In genomic region chr5:65130528-65131210, GRCm38 (mm10) we compare ENCODE assay signal across 8 mouse cellular contexts. TPM values are rescaled to one million over a fixed set of nuclear protein-coding genes. Genes with fewer than 3 reads are reported as not detected.
DNase-seq lines count a peak whose midpoint lies in the region; ATAC-seq and TF ChIP-seq lines count a peak whose summit lies in the region.

No protein-coding gene starts in this region.

- 34% methylated on average over 12 of the region's 12 CpGs for WGBS in heart, adult 2 months
- WGBS in forebrain, embryonic 16.5 days, result under 1% methylated on average over 12 of the region's 12 CpGs
- 3% methylated on average over 12 of the region's 12 CpGs for WGBS in limb, embryonic 11.5 days

- H3K27me3 ChIP-seq in heart, adult 2 months (ENCODE audit: control insufficient read depth, insufficient read depth, low read length), result no peaks in the 10 kb centered on the region
- no peaks in the 10 kb centered on the region for H3K27me3 ChIP-seq in forebrain, embryonic 16.5 days (replicated peaks; ENCODE audit: control insufficient read depth, insufficient read depth, low read length)
- H3K27me3 ChIP-seq in limb, embryonic 11.5 days (ENCODE audit: control insufficient read depth, insufficient read depth, low read length), result no peaks in the 10 kb centered on the region

- no peak overlapping the region for H3K9ac ChIP-seq in heart, adult 2 months (ENCODE audit: low read depth, low read length)
- peak overlapping the region; percentile 83 for H3K9ac ChIP-seq in forebrain, embryonic 16.5 days (replicated peaks; ENCODE audit: low read depth, low read length)
- peak overlapping the region; percentile 1; the same call in 1 of the 2 replicates for H3K9ac ChIP-seq in limb, embryonic 11.5 days (ENCODE audit: low read length)

- no peak for TF ChIP-seq EP300 in heart, adult 2 months (IDR thresholded peaks at IDR 0.05; ENCODE audit: insufficient read depth, low read depth, low read length)

- no peak for TF ChIP-seq CTCF in heart, adult 2 months (IDR thresholded peaks at IDR 0.05)

- H3K4me1 ChIP-seq in heart, adult 2 months (ENCODE audit: control insufficient read depth, insufficient read depth, low read length), result peaks cover 2% of the 10 kb centered on the region
- peaks cover 19% of the 10 kb centered on the region for H3K4me1 ChIP-seq in forebrain, embryonic 16.5 days (replicated peaks; ENCODE audit: control insufficient read depth, insufficient read depth, low read length)
- no peaks in the 10 kb centered on the region for H3K4me1 ChIP-seq in limb, embryonic 11.5 days (ENCODE audit: control insufficient read depth, insufficient read depth, low read length)

- DNase-seq in heart, adult 2 months, result no peak
- no peak for DNase-seq in heart, postnatal 14 days
- peak; percentile 51 for DNase-seq in ZHBTc4 (ENCODE audit: low read depth, low spot score)
- DNase-seq in limb, embryonic 11.5 days (ENCODE audit: low spot score), result peak; percentile 55
- DNase-seq in retina, postnatal 1 day, result peak; percentile 79
- DNase-seq in urinary bladder, postnatal 14 days (ENCODE audit: low spot score), result no peak

- TF ChIP-seq POLR2A in heart, adult 2 months (IDR thresholded peaks at IDR 0.05; ENCODE audit: insufficient read depth, low read depth, low read length), result no peak

- intact Hi-C loops in heart, adult 2 months (cut with DNase I), result no loop called here
- intact Hi-C loops in heart, postnatal 14 days (cut with DNase I), result no loop called here

- H3K27ac ChIP-seq in heart, adult 2 months, result no peak overlapping the region
- peak overlapping the region; percentile 84 for H3K27ac ChIP-seq in forebrain, embryonic 16.5 days (ENCODE audit: low read length)
- no peak overlapping the region for H3K27ac ChIP-seq in limb, embryonic 11.5 days (replicated peaks; ENCODE audit: low read depth, low read length)

- H3K36me3 ChIP-seq in heart, adult 2 months (ENCODE audit: control insufficient read depth, insufficient read depth, low read length), result peaks cover 2% of the 10 kb centered on the region; the same call in 1 of the 2 replicates
- no peaks in the 10 kb centered on the region for H3K36me3 ChIP-seq in forebrain, embryonic 16.5 days (ENCODE audit: control insufficient read depth, insufficient read depth)
- no peaks in the 10 kb centered on the region for H3K36me3 ChIP-seq in limb, embryonic 11.5 days (ENCODE audit: control insufficient read depth, insufficient read depth, low read length)

- peak overlapping the region; percentile 10; the same call in 1 of the 2 replicates for H3K4me3 ChIP-seq in heart, adult 2 months
- peak overlapping the region; percentile 77 for H3K4me3 ChIP-seq in forebrain, embryonic 16.5 days (replicated peaks; ENCODE audit: low read length)
- peak overlapping the region; percentile 26 for H3K4me3 ChIP-seq in limb, embryonic 11.5 days (ENCODE audit: low read depth, low read length)

- H3K4me2 ChIP-seq in forebrain, embryonic 16.5 days (ENCODE audit: low read length), result peak overlapping the region; percentile 72
- peak overlapping the region; percentile 65 for H3K4me2 ChIP-seq in limb, embryonic 11.5 days (ENCODE audit: low read depth, severe bottlenecking)

- H3K9me3 ChIP-seq in forebrain, embryonic 16.5 days (ENCODE audit: control insufficient read depth, low read length), result no peaks in the 10 kb centered on the region
- H3K9me3 ChIP-seq in limb, embryonic 11.5 days (ENCODE audit: control insufficient read depth, low read length), result no peaks in the 10 kb centered on the region

- peaks cover 9% of the 10 kb centered on the region for H3K79me2 ChIP-seq in heart, adult 2 months (replicated peaks; ENCODE audit: control insufficient read depth, insufficient read depth, low read length)

- peak; percentile 95 for ATAC-seq in forebrain, embryonic 16.5 days
- ATAC-seq in limb, embryonic 11.5 days (ENCODE audit: insufficient number of reproducible peaks, low FRiP score, low TSS enrichment, low read depth), result no peak; the same call in 1 of the 2 replicates
- no peak for ATAC-seq in granulocyte monocyte progenitor cell, adult 5-6 weeks (replicated peaks; ENCODE audit: poor library complexity, severe bottlenecking)

RNA-seq across cellular contexts. Expression of gene Klhl5, which starts 23.3 kb away (rescaled TPM):
- total RNA-seq in heart, adult 2 months (2021), result 10 to 100 TPM; 12.9 to 15.3 TPM
- 10.8 and 18.8 TPM in 2 replicates for polyA plus RNA-seq in heart, adult 2 months (2012; rRNA removed)
- 10 to 100 TPM; 15.6 to 18.2 TPM for total RNA-seq in heart, postnatal 14 days (2021)
- polyA plus RNA-seq in forebrain, embryonic 16.5 days (2015; fragmentation: Nextera tagmentation; extraction: Ambion mirVana), result 63.5 and 67.3 TPM in 2 replicates
- polyA plus RNA-seq in limb, embryonic 11.5 days (2014; fragmentation: Nextera tagmentation; extraction: Ambion mirVana), result 15.5 and 16.1 TPM in 2 replicates
- 96.8 and 101 TPM in 2 replicates for total RNA-seq in granulocyte monocyte progenitor cell, adult 5-6 weeks (2014; fragmentation: Nextera tagmentation)
- total RNA-seq in granulocyte monocyte progenitor cell, adult 5-6 weeks (2017), result 73.9 and 75.1 TPM in 2 replicates

RNA-seq across cellular contexts. Expression of gene Tmem156, which starts 38.7 kb away (rescaled TPM):
- under 1 TPM in 1 of 2 experiments, not detected in 1; 0.27 TPM for total RNA-seq in heart, adult 2 months (2021)
- not detected in 2 replicates for polyA plus RNA-seq in heart, adult 2 months (2012; rRNA removed)
- under 1 TPM in 1 of 2 experiments, not detected in 1; 0.73 TPM for total RNA-seq in heart, postnatal 14 days (2021)
- 0.22 TPM in 1 of 2 replicates, not detected in the other for polyA plus RNA-seq in forebrain, embryonic 16.5 days (2015; fragmentation: Nextera tagmentation; extraction: Ambion mirVana)
- polyA plus RNA-seq in limb, embryonic 11.5 days (2014; fragmentation: Nextera tagmentation; extraction: Ambion mirVana), result 0.16 and 0.20 TPM in 2 replicates
- 38.6 and 42.1 TPM in 2 replicates for total RNA-seq in granulocyte monocyte progenitor cell, adult 5-6 weeks (2014; fragmentation: Nextera tagmentation)
- total RNA-seq in granulocyte monocyte progenitor cell, adult 5-6 weeks (2017), result 49.4 and 62.3 TPM in 2 replicates

Comparison
In these comparisons a context has a peak if more than half of its experiments do, and no peak if none do; other contexts are left out.
1. DNase-seq: peak in ZHBTc4 (single experiment), limb, embryonic 11.5 days (single experiment) and retina, postnatal 1 day (single experiment); none in heart, adult 2 months (0 of 2), heart, postnatal 14 days (0 of 2) and urinary bladder, postnatal 14 days (single experiment).
2. H3K4me3 ChIP-seq: peak in every context shown above with its lines; median percentile 77 in forebrain, embryonic 16.5 days; 26 in limb, embryonic 11.5 days; 10 in heart, adult 2 months.
3. RNA of gene Tmem156, which starts 38.7 kb away (total RNA-seq): 38.6 to 62.3 TPM in granulocyte monocyte progenitor cell, adult 5-6 weeks; 0.73 TPM in heart, postnatal 14 days and 0.27 TPM in heart, adult 2 months; every median in the first group is over 10 times any median in the second.